Mouse (Mus musculus) c-Kit-positive CD71-positive TER-119-negative erythroid progenitor cells, embryonic 14.5 days (primary cell): Measurements from ENCODE around the gene Rpl26.
"Not testable (repeated sequence)": the region's sequence is repeated elsewhere in the genome, so short reads cannot be mapped to it uniquely, and the experiment has no call there.

Source experiments
- DNase-seq: peaks from one replicate; pipeline ENCODE4 v3.0.0-alpha.2; 2013; ENCODE audit warnings: low read depth

Rpl26 gene

GRCm38 (mm10) chr11:68914566-68914965, 13.2 kb downstream of the Rpl26 start:
- DNase-seq: no peak

- DNase-seq: no peak
Observed at GRCm38 (mm10) chr11:68923191-68923590, 21.8 kb downstream of the Rpl26 start.

GRCm38 (mm10) chr11:68924749-68925148, 23.4 kb downstream of the Rpl26 start:
- no peak for DNase-seq

- no peak for DNase-seq
Observed at GRCm38 (mm10) chr11:68926981-68927380, 25.6 kb downstream of the Rpl26 start, which contains the start of gene Odf4. Odf4 (minus strand) TSS chr11:68927081.

GRCm38 (mm10) chr11:68929947-68930346, 28.6 kb downstream of the Rpl26 start:
- no peak for DNase-seq

- DNase-seq: no peak
Observed at GRCm38 (mm10) chr11:68933885-68934507, 32.6 kb downstream of the Rpl26 start.

- not testable (repeated sequence) for DNase-seq
Observed at GRCm38 (mm10) chr11:68936951-68937350, 35.6 kb downstream of the Rpl26 start.

- peak; percentile 89 for DNase-seq
Observed at GRCm38 (mm10) chr11:68939451-68940304, 38.3 kb downstream of the Rpl26 start.

- DNase-seq: no peak
Observed at GRCm38 (mm10) chr11:68940516-68940915, 39.1 kb downstream of the Rpl26 start.

GRCm38 (mm10) chr11:68942731-68943130, 41.3 kb downstream of the Rpl26 start:
- no peak for DNase-seq

GRCm38 (mm10) chr11:68945245-68945644, 43.9 kb downstream of the Rpl26 start:
- DNase-seq: no peak

- DNase-seq: no peak
Observed at GRCm38 (mm10) chr11:68946001-68946400, 44.6 kb downstream of the Rpl26 start.

GRCm38 (mm10) chr11:68946806-68947440, 45.5 kb downstream of the Rpl26 start:
- DNase-seq: no peak

GRCm38 (mm10) chr11:68947542-68947993, 46.2 kb downstream of the Rpl26 start:
- DNase-seq: no peak

GRCm38 (mm10) chr11:68953903-68954302, 52.5 kb downstream of the Rpl26 start:
- DNase-seq: no peak

GRCm38 (mm10) chr11:68954408-68954807, 53.0 kb downstream of the Rpl26 start:
- no peak for DNase-seq

GRCm38 (mm10) chr11:68955473-68955872, 54.1 kb downstream of the Rpl26 start:
- no peak for DNase-seq

GRCm38 (mm10) chr11:68956107-68956506, 54.7 kb downstream of the Rpl26 start:
- DNase-seq: no peak
